Mouse (Mus musculus) stomach, postnatal 0 days (tissue): ENCODE data around the gene Snrnp27.

Experiments
- CTCF ChIP-seq: IDR thresholded peaks from 2 replicates; pipeline ENCODE4 v1.5.1; 2016; ENCODE audit warnings: antibody characterized with exemption, low read depth, mild to moderate bottlenecking, moderate library complexity
- EP300 ChIP-seq: optimal IDR thresholded peaks from 2 replicates; pipeline ENCODE3; 2016; ENCODE audit warnings: antibody characterized with exemption

- no peak for TF ChIP-seq CTCF
- TF ChIP-seq EP300, result no peak
Measured at GRCm38 (mm10) chr6:86644775-86645400, 39.4 kb downstream of the Snrnp27 start.
